Mouse (Mus musculus): ENCODE data around the gene Gm11009. TPM values are rescaled to one million over a fixed set of nuclear protein-coding genes. Genes with fewer than 3 reads are reported as not detected.
"Not testable (repeated sequence)": the region's sequence is repeated elsewhere in the genome, so short reads cannot be mapped to it uniquely, and the experiment has no call there.

Gm11009 gene
- total RNA-seq (2014; fragmentation: Nextera tagmentation) (not detected in 2 replicates), total RNA-seq (2017) (not detected in 2 replicates)

DNA sequence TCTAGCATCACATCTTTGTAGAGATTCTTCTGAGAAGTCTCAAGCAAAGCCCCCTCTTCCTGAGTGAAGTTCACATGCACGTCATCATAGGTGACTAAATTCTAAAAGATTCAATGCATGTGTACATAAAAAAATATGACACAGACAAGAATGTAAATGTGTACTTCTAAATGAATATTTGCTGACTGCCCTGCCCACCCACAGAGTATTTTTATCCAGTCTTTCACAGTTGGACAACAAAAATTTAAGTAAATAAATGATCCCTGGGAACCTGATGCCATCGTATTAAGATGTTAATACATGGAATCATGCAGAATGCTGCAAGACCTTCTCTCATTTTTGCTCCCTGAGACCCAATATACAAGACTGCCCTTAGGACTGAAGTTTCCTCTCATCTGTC lies at the start of gene Gm11009:
Gm11009 (minus strand) TSS at position 101 of the 400 bp plus-strand sequence.
- ATAC-seq (replicated peaks; ENCODE audit: poor library complexity, severe bottlenecking) = not testable (repeated sequence)

Other genes starting within 250 kb of the Gm11009 start
- 0.56 TPM in 1 of 2 replicates, not detected in the other for gene Gm2004, start 169.7 kb downstream of the Gm11009 start, total RNA-seq (2014; fragmentation: Nextera tagmentation)
- 2.7 and 18.0 TPM in 2 replicates for gene Gm2004, start 169.7 kb downstream of the Gm11009 start, total RNA-seq (2017)
- 17.8 and 70.8 TPM in 2 replicates for gene 2210418O10Rik, start 92.9 kb downstream of the Gm11009 start, total RNA-seq (2014; fragmentation: Nextera tagmentation)
- gene 2210418O10Rik, start 92.9 kb downstream of the Gm11009 start, total RNA-seq (2017) = 27.7 and 52.5 TPM in 2 replicates
- gene Gm14435, start 104.1 kb upstream of the Gm11009 start, total RNA-seq (2014; fragmentation: Nextera tagmentation) = 6.1 and 6.3 TPM in 2 replicates
- gene Gm14435, start 104.1 kb upstream of the Gm11009 start, total RNA-seq (2017) = 2.9 and 4.2 TPM in 2 replicates
- gene Gm14434, start 167.3 kb upstream of the Gm11009 start, total RNA-seq (2014; fragmentation: Nextera tagmentation) = 4.0 TPM in 1 of 2 replicates, not detected in the other
- gene Gm14434, start 167.3 kb upstream of the Gm11009 start, total RNA-seq (2017) = 4.3 TPM in 1 of 2 replicates, not detected in the other
- gene Zfp967, start 201.6 kb upstream of the Gm11009 start, total RNA-seq (2014; fragmentation: Nextera tagmentation) = not detected in 2 replicates
- gene Zfp967, start 201.6 kb upstream of the Gm11009 start, total RNA-seq (2017) = 1.5 TPM in 1 of 2 replicates, not detected in the other

Data from granulocyte monocyte progenitor cell, adult 5-6 weeks (primary cell).